Mouse (Mus musculus): ENCODE results near the gene Smpdl3b. TPM values are rescaled to one million over a fixed set of nuclear protein-coding genes. Genes with fewer than 3 reads are reported as not detected.
"Not testable (repeated sequence)": the region's sequence is repeated elsewhere in the genome, so short reads cannot be mapped to it uniquely, and the experiment has no call there.

Smpdl3b gene
- polyA plus RNA-seq, 1 experiment: 2.3 TPM

GRCm38 (mm10) chr4:132803212-132803611 is 46.2 kb upstream of the Smpdl3b start:
- peaks cover 20% of the 10 kb centered on the region for H3K4me1 ChIP-seq (replicated peaks; ENCODE audit: control insufficient read depth, insufficient read depth, low read length)
- no peak for TF ChIP-seq POLR2A (IDR thresholded peaks at IDR 0.05; ENCODE audit: control insufficient read depth, extremely low read depth, insufficient read depth, low read length, poor library complexity)
- no peak for TF ChIP-seq CTCF (IDR thresholded peaks at IDR 0.05; ENCODE audit: borderline replicate concordance, control insufficient read depth, extremely low read depth, insufficient read depth, low read length, poor library complexity)
- H3K4me3 ChIP-seq (ENCODE audit: control insufficient read depth, insufficient read depth, low read length): no peak overlapping the region
- H3K36me3 ChIP-seq (ENCODE audit: control insufficient read depth, insufficient read depth, low read length): no peaks in the 10 kb centered on the region
- no peak for DNase-seq
- no peaks in the 10 kb centered on the region for H3K27me3 ChIP-seq (ENCODE audit: control insufficient read depth, insufficient read depth, low read length)
- 74% methylated on average over 5 of the region's 5 CpGs for WGBS
- H3K27ac ChIP-seq (ENCODE audit: control insufficient read depth, insufficient read depth, low read length): no peak overlapping the region

GRCm38 (mm10) chr4:132802171-132802637 is 45.2 kb upstream of the Smpdl3b start:
- TF ChIP-seq POLR2A (IDR thresholded peaks at IDR 0.05; ENCODE audit: control insufficient read depth, extremely low read depth, insufficient read depth, low read length, poor library complexity) (no peak), CTCF (IDR thresholded peaks at IDR 0.05; ENCODE audit: borderline replicate concordance, control insufficient read depth, extremely low read depth, insufficient read depth, low read length, poor library complexity) (0 out of 2 replicates have a peak, but pooled peaks have one; percentile 28)
- 14% methylated on average over 16 of the region's 16 CpGs for WGBS
- peak overlapping the region; percentile 74 for H3K27ac ChIP-seq (ENCODE audit: control insufficient read depth, insufficient read depth, low read length)
- H3K27me3 ChIP-seq (ENCODE audit: control insufficient read depth, insufficient read depth, low read length): no peaks in the 10 kb centered on the region
- H3K4me3 ChIP-seq (ENCODE audit: control insufficient read depth, insufficient read depth, low read length): peak overlapping the region; percentile 34
- peaks cover 13% of the 10 kb centered on the region for H3K4me1 ChIP-seq (replicated peaks; ENCODE audit: control insufficient read depth, insufficient read depth, low read length)
- DNase-seq: peak; percentile 43
- H3K36me3 ChIP-seq (ENCODE audit: control insufficient read depth, insufficient read depth, low read length): no peaks in the 10 kb centered on the region

- TF ChIP-seq POLR2A (IDR thresholded peaks at IDR 0.05; ENCODE audit: control insufficient read depth, extremely low read depth, insufficient read depth, low read length, poor library complexity) (no peak), CTCF (IDR thresholded peaks at IDR 0.05; ENCODE audit: borderline replicate concordance, control insufficient read depth, extremely low read depth, insufficient read depth, low read length, poor library complexity) (no peak)
- Histone ChIP-seq H3K27ac (ENCODE audit: control insufficient read depth, insufficient read depth, low read length) (peak overlapping the region; percentile 31; the same call in 1 of the 2 replicates), H3K4me1 (replicated peaks; ENCODE audit: control insufficient read depth, insufficient read depth, low read length) (peaks cover 13% of the 10 kb centered on the region), H3K27me3 (ENCODE audit: control insufficient read depth, insufficient read depth, low read length) (no peaks in the 10 kb centered on the region), H3K36me3 (ENCODE audit: control insufficient read depth, insufficient read depth, low read length) (no peaks in the 10 kb centered on the region), H3K4me3 (ENCODE audit: control insufficient read depth, insufficient read depth, low read length) (no peak overlapping the region)
- WGBS: 91% methylated on average over 18 of the region's 18 CpGs
- no peak for DNase-seq
Observed at GRCm38 (mm10) chr4:132801176-132802077, 44.4 kb upstream of the Smpdl3b start.

- H3K36me3 ChIP-seq (ENCODE audit: control insufficient read depth, insufficient read depth, low read length): no peaks in the 10 kb centered on the region
- no peak for DNase-seq
- TF ChIP-seq POLR2A (IDR thresholded peaks at IDR 0.05; ENCODE audit: control insufficient read depth, extremely low read depth, insufficient read depth, low read length, poor library complexity) (no peak), CTCF (IDR thresholded peaks at IDR 0.05; ENCODE audit: borderline replicate concordance, control insufficient read depth, extremely low read depth, insufficient read depth, low read length, poor library complexity) (no peak)
- no peak overlapping the region for H3K4me3 ChIP-seq (ENCODE audit: control insufficient read depth, insufficient read depth, low read length)
- H3K27ac ChIP-seq (ENCODE audit: control insufficient read depth, insufficient read depth, low read length): no peak overlapping the region
- peaks cover 2% of the 10 kb centered on the region; the same call in 1 of the 2 replicates for H3K27me3 ChIP-seq (ENCODE audit: control insufficient read depth, insufficient read depth, low read length)
- peaks cover 22% of the 10 kb centered on the region for H3K4me1 ChIP-seq (replicated peaks; ENCODE audit: control insufficient read depth, insufficient read depth, low read length)
- 90% methylated on average over 4 of the region's 4 CpGs for WGBS
Observed at GRCm38 (mm10) chr4:132799845-132800244, 42.8 kb upstream of the Smpdl3b start.

- not testable (repeated sequence) for H3K4me3 ChIP-seq (ENCODE audit: control insufficient read depth, insufficient read depth, low read length); H3K27ac ChIP-seq (ENCODE audit: control insufficient read depth, insufficient read depth, low read length); H3K27me3 ChIP-seq (ENCODE audit: control insufficient read depth, insufficient read depth, low read length); DNase-seq; H3K36me3 ChIP-seq (ENCODE audit: control insufficient read depth, insufficient read depth, low read length)
- peaks cover 24% of the 10 kb centered on the region for H3K4me1 ChIP-seq (replicated peaks; ENCODE audit: control insufficient read depth, insufficient read depth, low read length)
- 97% methylated on average over 3 of the region's 3 CpGs for WGBS
Observed at GRCm38 (mm10) chr4:132798666-132799065, 41.6 kb upstream of the Smpdl3b start.

GRCm38 (mm10) chr4:132798028-132798427 is 41.0 kb upstream of the Smpdl3b start:
- no peak for DNase-seq
- no peak overlapping the region for H3K4me3 ChIP-seq (ENCODE audit: control insufficient read depth, insufficient read depth, low read length)
- TF ChIP-seq POLR2A (IDR thresholded peaks at IDR 0.05; ENCODE audit: control insufficient read depth, extremely low read depth, insufficient read depth, low read length, poor library complexity) (no peak), CTCF (IDR thresholded peaks at IDR 0.05; ENCODE audit: borderline replicate concordance, control insufficient read depth, extremely low read depth, insufficient read depth, low read length, poor library complexity) (no peak)
- peaks cover 2% of the 10 kb centered on the region; the same call in 1 of the 2 replicates for H3K27me3 ChIP-seq (ENCODE audit: control insufficient read depth, insufficient read depth, low read length)
- no peak overlapping the region for H3K27ac ChIP-seq (ENCODE audit: control insufficient read depth, insufficient read depth, low read length)
- no peaks in the 10 kb centered on the region for H3K36me3 ChIP-seq (ENCODE audit: control insufficient read depth, insufficient read depth, low read length)
- WGBS: 22% methylated on average over 4 of the region's 4 CpGs
- H3K4me1 ChIP-seq (replicated peaks; ENCODE audit: control insufficient read depth, insufficient read depth, low read length): peaks cover 24% of the 10 kb centered on the region
